Mouse (Mus musculus) urinary bladder, postnatal 36 days (tissue): ENCODE data around the gene Btbd3.

Experiments used
- DNase-seq, 2 experiments: peaks; one replicate each; pipeline ENCODE4 v3.0.0; 2022; ENCODE audit warnings: low spot score in 2 of 2, mixed read lengths in 1 of 2

Btbd3 gene

GRCm38 (mm10) chr2:138531160-138531967, 275.0 kb downstream of the Btbd3 start:
- no peak for DNase-seq

GRCm38 (mm10) chr2:138531992-138532391, 275.6 kb downstream of the Btbd3 start:
- no peak for DNase-seq

GRCm38 (mm10) chr2:138539655-138540054, 283.3 kb downstream of the Btbd3 start:
- no peak for DNase-seq

DNA sequence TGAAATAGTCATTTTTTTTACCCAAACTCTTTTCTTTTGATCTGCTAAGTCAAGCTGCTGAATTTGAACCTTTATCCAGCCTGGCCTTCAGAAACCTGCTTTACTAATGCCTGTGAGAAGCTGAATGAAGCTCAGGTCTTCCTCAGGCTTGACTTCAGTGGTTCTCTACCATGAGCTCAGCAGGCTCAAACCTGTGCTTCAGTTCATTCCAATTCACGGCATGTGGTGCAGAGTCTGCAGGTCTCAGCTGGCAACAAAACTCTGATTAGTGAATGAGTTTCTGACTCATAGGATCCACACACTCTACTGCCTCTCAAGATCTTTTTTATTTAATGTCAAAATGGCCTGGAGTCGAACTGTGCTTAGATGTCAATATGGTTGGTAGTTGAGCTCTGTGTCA, 292.6 kb downstream of the Btbd3 start:
- DNase-seq: peak in 1 of 2 experiments; percentile 1

DNA sequence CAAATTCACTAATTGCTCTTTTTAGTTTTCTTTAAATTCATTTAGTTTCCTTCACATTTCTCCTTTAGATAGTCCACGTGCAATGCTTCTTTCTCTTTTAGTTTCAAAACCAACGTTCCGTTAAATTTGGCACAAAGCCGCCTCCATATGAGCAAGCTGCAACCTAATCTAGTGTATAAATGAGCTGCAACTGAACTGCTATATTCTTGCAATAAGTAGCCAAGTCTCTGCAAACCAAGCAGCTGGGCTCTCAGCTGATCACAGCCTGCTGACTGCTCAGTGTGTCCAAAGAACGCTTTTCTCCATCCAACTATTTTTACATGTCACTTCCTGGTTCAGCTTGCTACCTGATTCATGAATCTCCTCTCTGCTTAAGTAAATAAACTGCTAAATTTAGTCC, 295.2 kb downstream of the Btbd3 start:
- no peak for DNase-seq

- DNase-seq: no peak
Observed at GRCm38 (mm10) chr2:138555106-138555862, 298.9 kb downstream of the Btbd3 start.

GRCm38 (mm10) chr2:138585930-138586329, 329.6 kb downstream of the Btbd3 start:
- DNase-seq: no peak

- no peak for DNase-seq
Observed at GRCm38 (mm10) chr2:138587335-138587734, 331.0 kb downstream of the Btbd3 start.

DNA sequence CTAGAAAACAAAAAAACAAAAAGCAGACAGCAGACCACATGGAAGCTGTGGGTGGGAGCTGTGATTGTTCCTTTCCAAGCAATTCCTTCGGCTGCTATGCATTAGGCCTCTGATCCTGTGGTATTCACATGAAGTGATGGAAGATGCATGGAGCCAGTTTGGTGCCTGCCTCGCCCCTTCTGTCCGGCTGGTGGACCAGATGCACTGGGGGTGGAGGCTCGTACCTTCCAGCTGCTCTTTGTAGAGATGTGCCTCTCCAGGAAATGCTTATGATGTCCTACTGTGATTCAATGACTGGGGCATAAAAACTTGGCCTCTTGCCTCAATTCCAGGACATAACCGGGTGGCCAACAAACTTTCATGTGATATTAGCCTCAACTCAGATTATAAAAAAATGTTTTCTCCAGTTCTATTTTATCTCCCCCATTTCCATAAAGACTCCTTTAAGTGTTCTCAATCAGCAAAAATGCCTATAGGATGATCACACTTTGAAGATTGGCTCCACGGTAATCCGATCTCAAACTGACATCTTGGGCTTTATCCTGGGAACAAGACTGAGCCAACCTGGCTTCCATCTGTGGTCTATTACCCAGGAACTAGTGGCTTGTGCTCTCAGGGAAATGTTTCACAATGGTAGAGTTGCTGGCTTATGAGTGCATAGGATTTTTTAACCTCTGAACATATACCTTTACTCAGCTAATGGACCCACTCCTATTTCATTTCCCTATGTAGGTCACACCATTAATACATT, 331.6 kb downstream of the Btbd3 start:
- DNase-seq: no peak

GRCm38 (mm10) chr2:138589105-138589504, 332.7 kb downstream of the Btbd3 start:
- no peak for DNase-seq

GRCm38 (mm10) chr2:138590307-138590706, 333.9 kb downstream of the Btbd3 start:
- DNase-seq: no peak

DNA sequence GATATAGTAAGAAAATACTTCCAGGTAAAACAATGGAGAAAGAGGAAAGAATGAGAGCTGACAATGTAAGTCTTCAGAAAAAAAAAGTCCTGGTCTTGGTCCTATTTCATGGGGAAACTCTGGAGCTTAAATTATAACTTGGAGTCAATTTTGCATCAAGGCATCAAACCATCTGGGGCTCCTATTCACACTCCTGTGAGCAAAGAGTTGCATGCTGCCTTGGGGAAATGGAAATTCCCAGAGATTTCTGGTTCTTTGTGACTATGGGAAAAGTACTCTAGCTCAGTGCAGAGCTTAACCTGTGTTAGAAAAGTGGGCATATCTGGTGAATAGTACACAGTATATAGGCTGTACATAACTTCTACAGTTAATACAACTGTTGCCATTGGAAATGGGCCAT, 356.0 kb downstream of the Btbd3 start:
- DNase-seq: no peak

DNA sequence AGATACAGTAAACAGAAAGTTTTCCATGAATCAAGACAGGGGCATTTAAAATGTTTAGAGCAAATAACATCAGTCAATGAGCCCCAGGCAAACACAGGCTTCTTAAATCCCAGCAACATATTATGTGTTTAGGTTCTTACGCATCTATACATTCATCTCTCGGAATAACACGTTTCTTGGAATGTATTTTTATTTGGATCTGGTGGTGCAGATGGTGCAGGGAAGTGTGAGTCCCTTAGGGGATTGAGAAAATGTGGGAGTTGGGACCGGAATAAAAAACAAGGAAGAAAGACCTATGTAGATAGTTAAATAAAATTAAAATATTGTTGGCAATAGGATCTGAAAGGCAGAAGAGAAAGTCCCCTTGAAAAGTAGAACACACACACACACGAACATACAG, 361.1 kb downstream of the Btbd3 start:
- DNase-seq: no peak
